20 mouse cellular contexts compared by ENCODE assay signal in genomic region chr7:83065341-83065740, GRCm38 (mm10).
"Had no signal": no experiment of that assay in that cellular context is flagged by ENCODE, and none has a peak within 500 bp of the region (broad histone marks: within the 10 kb centered on the region; RNA-seq: fewer than 3 reads in every experiment).

No protein-coding gene starts in this region.

- H3K27me3 ChIP-seq: lung, embryonic 15.5 days; midbrain, embryonic 12.5 days; neural tube, embryonic 13.5 days; neural tube, embryonic 15.5 days had no signal

- DNase-seq: liver, postnatal 0 days; lung, adult 2 months; lung, postnatal 4 days; midbrain, embryonic 14.5 days; retina, postnatal 1 day; right cerebral cortex, adult 18-20 months; right cerebral cortex, postnatal 25 days; right cerebral cortex, postnatal 4 days; spleen, adult 18-20 months; thymus, adult 18-20 months; thymus, postnatal 25 days; thymus, postnatal 4 days had no signal

- H3K36me3 ChIP-seq: lung, embryonic 15.5 days; midbrain, embryonic 10.5 days; midbrain, embryonic 12.5 days; neural tube, embryonic 13.5 days; neural tube, embryonic 15.5 days had no signal

- H3K9me3 ChIP-seq: lung, embryonic 15.5 days; midbrain, embryonic 10.5 days; midbrain, embryonic 12.5 days; neural tube, embryonic 13.5 days; neural tube, embryonic 15.5 days had no signal

- H3K9ac ChIP-seq: liver, postnatal 0 days; lung, embryonic 15.5 days; midbrain, embryonic 12.5 days; neural tube, embryonic 13.5 days; neural tube, embryonic 15.5 days had no signal

- H3K4me2 ChIP-seq: lung, embryonic 15.5 days; midbrain, embryonic 12.5 days; neural tube, embryonic 13.5 days; neural tube, embryonic 15.5 days had no signal

- ATAC-seq: liver, postnatal 0 days; lung, postnatal 0 days; midbrain, embryonic 16.5 days had no signal

- H3K4me1 ChIP-seq: lung, embryonic 15.5 days; neural tube, embryonic 13.5 days; neural tube, embryonic 15.5 days had no signal

- H3K4me3 ChIP-seq: lung, embryonic 15.5 days; midbrain, embryonic 10.5 days; midbrain, embryonic 12.5 days; myocyte; neural tube, embryonic 13.5 days; neural tube, embryonic 15.5 days had no signal

- H3K27ac ChIP-seq: lung, embryonic 15.5 days; midbrain, embryonic 10.5 days; midbrain, embryonic 12.5 days; neural tube, embryonic 13.5 days; neural tube, embryonic 15.5 days had no signal
